Mouse (Mus musculus) midbrain, embryonic 10.5 days (tissue): ENCODE results near the gene Olfr358. TPM values are rescaled to one million over a fixed set of nuclear protein-coding genes. Genes with fewer than 3 reads are reported as not detected.

ENCODE experiments used
- DNase-seq: peaks from one replicate; pipeline ENCODE4 v3.0.0-alpha.2; 2017; ENCODE audit warnings: low spot score
- H3K27ac ChIP-seq: fragments of 300-500 bp; sonication (generic); replicated peaks from 2 replicates; pipeline ENCODE4 v1.5.1; 2016; ENCODE audit warnings: mild to moderate bottlenecking
- H3K27me3 ChIP-seq: fragments of 300-500 bp; sonication (generic); 2 replicates; pipeline ENCODE4 v1.6.1; 2016; ENCODE audit warnings: low read depth, mild to moderate bottlenecking; ENCODE audit not compliant: poor library complexity, severe bottlenecking
- H3K36me3 ChIP-seq: fragments of 300-500 bp; sonication (generic); 2 replicates; pipeline ENCODE4 v1.6.1; 2016; ENCODE audit warnings: mild to moderate bottlenecking, moderate library complexity
- H3K4me1 ChIP-seq: fragments of 300-500 bp; sonication (generic); 2 replicates; pipeline ENCODE4 v1.6.1; 2016
- H3K4me3 ChIP-seq: fragments of 300-500 bp; sonication (generic); 2 replicates; pipeline ENCODE4 v1.5.1; 2016; ENCODE audit warnings: mild to moderate bottlenecking, moderate library complexity
- H3K9me3 ChIP-seq: fragments of 300-500 bp; sonication (generic); replicated peaks from 2 replicates; pipeline ENCODE4 v1.6.1; 2016; ENCODE audit warnings: mild to moderate bottlenecking
- WGBS: fragments of 180-500 bp; shearing (Covaris S2); methylation state at CpG from one replicate; pipeline ENCODE4 v1.1.7; 2016; 5-methylcytosine and 5-hydroxymethylcytosine counted together
- polyA plus RNA-seq: library from polyadenylated mRNA; unstranded; fragments of >200 nt; fragmentation: Nextera tagmentation; extraction: Ambion mirVana; gene quantifications from 2 replicates; pipeline ENCODE4 v1.2.1, GENCODE M21; 2016

The Olfr358 gene
- polyA plus RNA-seq = not detected in 2 replicates

DNA sequence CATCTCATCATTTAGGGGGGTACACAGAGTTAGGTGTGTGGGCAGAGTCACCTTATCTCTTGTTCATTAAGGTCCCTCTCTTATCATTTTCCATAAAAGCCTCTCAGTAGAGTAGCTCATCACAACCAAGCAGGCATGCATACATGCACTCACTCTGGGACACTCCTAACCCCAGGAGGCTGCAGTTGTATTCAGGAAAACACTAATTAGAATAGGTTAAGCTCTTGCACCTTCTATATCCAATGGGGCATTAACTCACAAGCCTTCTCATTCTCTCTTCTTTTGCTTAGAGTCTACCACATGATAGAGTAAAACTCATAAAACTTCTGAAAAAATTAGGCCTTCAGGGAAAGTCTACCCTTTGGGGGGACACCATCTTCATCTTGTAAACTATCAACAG lies at the start of gene Olfr358:
Olfr358 (minus strand) TSS at position 101 of the 400 bp plus-strand sequence.
- Histone ChIP-seq H3K4me1 (no peaks in the 10 kb centered on the region), H3K36me3 (no peaks in the 10 kb centered on the region), H3K9me3 (peaks cover 47% of the 10 kb centered on the region), H3K4me3 (no peak within 1 kb of the TSS), H3K27ac (no peak within 1 kb of the TSS), H3K27me3 (no peaks in the 10 kb centered on the region)
- DNase-seq = no peak

DNA sequence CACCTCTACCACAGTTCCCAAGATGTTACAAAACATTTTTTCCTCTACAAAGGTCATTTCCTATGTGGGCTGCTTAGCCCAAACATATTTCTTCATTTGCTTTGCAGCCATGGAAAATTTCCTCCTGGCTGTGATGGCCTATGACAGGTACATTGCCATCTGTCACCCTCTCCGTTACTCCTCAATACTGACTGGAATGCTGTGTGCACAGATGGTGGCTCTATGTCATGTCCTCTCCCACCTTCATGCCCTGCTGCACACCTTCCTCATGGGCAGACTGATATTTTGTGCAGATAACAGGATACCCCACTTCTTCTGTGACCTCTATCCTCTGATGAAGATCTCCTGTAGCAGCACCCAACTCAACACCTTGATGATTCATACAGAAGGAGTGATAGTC lies 12.1 kb downstream of the Olfr358 start:
- DNase-seq = no peak
- Histone ChIP-seq H3K4me3 (no peak overlapping the region), H3K27me3 (no peaks in the 10 kb centered on the region), H3K4me1 (no peaks in the 10 kb centered on the region), H3K36me3 (no peaks in the 10 kb centered on the region), H3K9me3 (peaks cover 51% of the 10 kb centered on the region), H3K27ac (no peak overlapping the region)
- WGBS = 89% methylated on average over 1 of the region's 1 CpGs

DNA sequence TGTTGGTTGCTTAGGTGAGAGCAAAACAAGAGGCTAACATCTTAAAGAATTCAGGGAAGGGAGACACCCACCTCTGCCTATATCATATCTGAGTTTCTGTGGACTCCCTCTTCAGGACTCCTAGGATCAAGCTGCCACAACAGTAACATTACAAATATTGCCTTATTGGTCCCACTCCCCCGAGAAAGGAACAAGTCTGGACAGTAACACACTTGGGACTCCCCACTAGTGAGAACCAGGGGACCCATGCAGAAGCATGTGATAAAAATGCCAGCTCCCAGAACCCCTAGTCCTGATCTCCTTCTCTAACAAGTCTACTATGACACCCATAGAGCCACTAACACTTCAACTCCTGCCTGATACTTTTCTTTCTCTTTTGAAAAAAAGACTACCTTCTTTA lies 15.6 kb downstream of the Olfr358 start, which contains the start of gene Olfr357:
Olfr357 (plus strand) TSS at position 301 of the 400 bp plus-strand sequence.
- H3K4me3 ChIP-seq = no peak within 1 kb of the TSS
- no peak within 1 kb of the TSS for H3K27ac ChIP-seq
- no peaks in the 10 kb centered on the region for H3K36me3 ChIP-seq
- no peaks in the 10 kb centered on the region for H3K4me1 ChIP-seq
- WGBS = 46% methylated on average over 1 of the region's 1 CpGs
- H3K9me3 ChIP-seq = peaks cover 32% of the 10 kb centered on the region; the same call in 1 of the 2 replicates
- H3K27me3 ChIP-seq = no peaks in the 10 kb centered on the region
- no peak for DNase-seq

Other genes starting within 250 kb of the Olfr358 start
- gene Olfr348, start 225.1 kb downstream of the Olfr358 start, polyA plus RNA-seq = not detected in 2 replicates
- not detected in 2 replicates for gene Olfr50, start 218.8 kb downstream of the Olfr358 start, polyA plus RNA-seq
- not detected in 2 replicates for gene Olfr3, start 192.3 kb downstream of the Olfr358 start, polyA plus RNA-seq
- not detected in 2 replicates for gene Olfr350, start 163.0 kb downstream of the Olfr358 start, polyA plus RNA-seq
- gene Olfr351, start 146.7 kb downstream of the Olfr358 start, polyA plus RNA-seq = not detected in 2 replicates
- not detected in 2 replicates for gene Olfr352, start 140.9 kb downstream of the Olfr358 start, polyA plus RNA-seq
- not detected in 2 replicates for gene Olfr353, start 116.4 kb downstream of the Olfr358 start, polyA plus RNA-seq
- gene Olfr354, start 103.7 kb downstream of the Olfr358 start, polyA plus RNA-seq = not detected in 2 replicates
- gene Olfr355, start 80.4 kb downstream of the Olfr358 start, polyA plus RNA-seq = not detected in 2 replicates
- not detected in 2 replicates for gene Olfr356, start 72.2 kb downstream of the Olfr358 start, polyA plus RNA-seq
- gene Olfr357, start 15.5 kb downstream of the Olfr358 start, polyA plus RNA-seq = not detected in 2 replicates
- not detected in 2 replicates for gene Olfr360, start 56.4 kb upstream of the Olfr358 start, polyA plus RNA-seq
- gene Olfr361, start 80.0 kb upstream of the Olfr358 start, polyA plus RNA-seq = not detected in 2 replicates
- gene Olfr362, start 108.6 kb upstream of the Olfr358 start, polyA plus RNA-seq = not detected in 2 replicates
- not detected in 2 replicates for gene Olfr364-ps1, start 130.0 kb upstream of the Olfr358 start, polyA plus RNA-seq
- gene Olfr365, start 178.9 kb upstream of the Olfr358 start, polyA plus RNA-seq = not detected in 2 replicates
- gene Olfr366, start 202.2 kb upstream of the Olfr358 start, polyA plus RNA-seq = not detected in 2 replicates